Mouse (Mus musculus) inflammation-experienced regulatory T-cells (primary cell): ENCODE results near the gene Pitpnm3. TPM values are rescaled to one million over a fixed set of nuclear protein-coding genes. Genes with fewer than 3 reads are reported as not detected.

ENCODE experiments used
- polyA plus RNA-seq, 2 experiments: library from polyadenylated mRNA; unstranded; fragments of 100-300 nt; shearing (Covaris generic); gene quantifications; one replicate each; pipeline ENCODE4 v1.2.1; 2017

Pitpnm3 gene
- polyA plus RNA-seq, result 1 to 10 TPM in 1 of 2 experiments, under 1 TPM in 1; 0.71 to 2.9 TPM

DNA sequence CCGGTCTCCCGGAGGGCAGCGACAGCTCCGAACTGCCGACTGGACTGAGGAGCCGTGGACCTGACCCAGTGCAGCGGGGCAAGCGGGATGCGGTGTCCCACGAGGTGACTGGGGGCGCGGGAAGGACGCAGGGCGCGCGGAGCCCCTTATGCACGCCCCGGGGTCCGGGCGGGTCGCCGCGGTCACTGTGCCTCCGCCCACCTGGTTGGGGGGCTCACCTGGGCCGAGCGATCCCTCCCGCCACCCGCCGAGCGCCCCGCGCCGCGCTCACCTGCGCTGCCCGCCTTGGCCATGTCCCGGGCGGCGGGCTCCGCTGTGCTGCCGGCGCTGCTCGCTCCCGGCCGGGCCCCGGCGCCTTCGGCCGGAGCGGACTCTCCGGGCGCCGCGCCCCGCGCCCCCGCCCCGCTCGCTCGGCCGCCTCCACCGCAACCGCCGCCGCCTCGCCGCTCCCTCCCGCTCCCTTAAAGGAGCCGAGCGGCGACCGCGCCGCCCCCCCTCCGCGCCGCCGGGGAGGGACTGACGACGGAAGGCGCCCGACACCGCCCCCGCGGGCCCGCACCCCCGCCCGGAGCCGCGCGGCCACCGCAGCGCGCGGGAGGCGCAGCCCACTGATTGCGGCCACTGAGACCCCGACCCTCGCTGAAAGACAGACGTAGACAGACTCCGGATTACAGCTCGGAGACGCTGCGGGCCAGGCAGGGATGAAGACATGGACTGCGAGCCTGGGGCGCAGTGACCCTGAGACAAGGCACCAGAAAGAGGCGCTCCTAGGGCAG is at the start of gene Pitpnm3:
Pitpnm3 (minus strand) TSS at position 396 of the 776 bp plus-strand sequence.

GRCm38 (mm10) chr11:72041768-72042607 is 93.6 kb downstream of the Pitpnm3 start, which contains the start of gene Pimreg:
Gene Pimreg (plus strand): TSS chr11:72042032.

GRCm38 (mm10) chr11:72037409-72037808 is 98.2 kb downstream of the Pitpnm3 start, which contains the start of gene Aipl1:
Gene Aipl1 (minus strand): TSS chr11:72037509.

Other genes with a start within 250 kb of the Pitpnm3 start
- under 1 TPM; 0.45 to 0.48 TPM for gene Aipl1, start 98.3 kb downstream of the Pitpnm3 start, polyA plus RNA-seq
- 1 to 10 TPM in 1 of 2 experiments, under 1 TPM in 1; 0.37 to 1.6 TPM for gene Pimreg, start 93.7 kb downstream of the Pitpnm3 start, polyA plus RNA-seq
- gene Gm43951, start 71.1 kb upstream of the Pitpnm3 start, polyA plus RNA-seq, result under 1 TPM; 0.47 to 0.51 TPM
- gene 4933427D14Rik, start 71.7 kb upstream of the Pitpnm3 start, polyA plus RNA-seq, result 10 to 100 TPM; 16.5 to 21.4 TPM
- gene Txndc17, start 71.8 kb upstream of the Pitpnm3 start, polyA plus RNA-seq, result 100 to 1,000 TPM in 1 of 2 experiments, 10 to 100 TPM in 1; 84.0 to 101 TPM
- gene Med31, start 79.8 kb upstream of the Pitpnm3 start, polyA plus RNA-seq, result 10 to 100 TPM; 18.3 to 20.7 TPM
- gene Slc13a5, start 131.4 kb upstream of the Pitpnm3 start, polyA plus RNA-seq, result under 1 TPM; 0.08 to 0.10 TPM
- gene Xaf1, start 165.9 kb upstream of the Pitpnm3 start, polyA plus RNA-seq, result 10 to 100 TPM; 64.3 to 80.6 TPM
- gene Fbxo39, start 178.7 kb upstream of the Pitpnm3 start, polyA plus RNA-seq, result 1 to 10 TPM in 1 of 2 experiments, under 1 TPM in 1; 0.34 to 1.4 TPM
- gene Tekt1, start 226.7 kb upstream of the Pitpnm3 start, polyA plus RNA-seq, result not detected